Mouse (Mus musculus) mouse trophoblast stem cell (cell line): ENCODE data around the gene Maml2.

Experiments used
- in situ Hi-C, 2 experiments: fragments of 300-500 bp; cut with MseI, MboI; formaldehyde crosslinking; loops; 2 replicates in 1 of 2; 3 replicates in 1 of 2; pipeline ENCODE4 v1.15.1; 2025

The Maml2 gene

DNA sequence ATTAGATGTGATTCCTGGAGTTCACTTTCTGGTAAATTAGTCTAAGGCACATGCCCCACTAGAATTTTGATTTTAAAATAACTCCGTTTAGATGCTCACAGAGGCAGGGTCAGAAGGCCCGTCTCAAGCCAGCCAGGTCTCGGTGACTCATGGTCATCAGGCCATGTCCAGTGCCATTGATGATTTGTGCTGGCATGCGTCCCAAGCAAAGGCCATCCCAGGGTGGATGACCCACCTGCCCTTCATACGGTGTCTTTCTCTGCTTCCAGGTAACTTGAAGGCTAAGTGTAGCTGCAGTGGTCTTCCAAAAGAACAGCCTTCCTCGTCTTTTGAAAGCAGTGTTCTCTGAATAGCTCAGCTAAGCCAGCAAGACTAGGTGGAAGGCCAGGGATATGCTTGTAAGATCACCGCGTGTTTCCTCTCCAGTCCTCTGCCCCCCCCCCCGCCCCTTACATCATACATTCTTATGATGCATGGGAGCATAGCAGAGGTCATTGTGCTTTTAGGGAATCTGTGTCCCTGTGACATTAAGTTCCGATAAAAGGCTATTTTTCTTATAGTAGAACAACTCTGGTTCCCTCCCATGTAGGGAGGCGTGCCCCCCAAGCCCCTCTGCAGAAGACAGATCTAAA, 235.4 kb downstream of the Maml2 start:
- in situ Hi-C loops, result no loop called here

DNA sequence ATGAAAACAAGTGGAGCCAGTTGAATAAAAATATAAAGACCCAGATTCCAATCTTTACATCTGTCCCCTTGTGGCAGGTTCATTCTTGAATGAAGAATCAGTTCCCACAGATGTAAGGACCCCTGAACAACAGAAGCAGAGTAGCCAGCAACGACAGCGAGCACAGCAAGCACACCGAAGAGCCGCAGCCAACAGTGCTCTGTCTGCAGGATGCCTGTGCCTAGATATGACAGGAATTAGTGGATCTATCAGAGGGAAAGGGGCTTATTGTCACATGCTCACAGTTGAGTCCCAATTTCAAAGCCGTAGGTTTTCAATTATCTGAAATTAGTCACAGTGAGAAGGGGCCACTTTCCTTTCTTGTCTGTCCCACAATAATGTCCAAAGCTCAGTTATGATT, 238.0 kb downstream of the Maml2 start:
- in situ Hi-C loops, result no loop called here

DNA sequence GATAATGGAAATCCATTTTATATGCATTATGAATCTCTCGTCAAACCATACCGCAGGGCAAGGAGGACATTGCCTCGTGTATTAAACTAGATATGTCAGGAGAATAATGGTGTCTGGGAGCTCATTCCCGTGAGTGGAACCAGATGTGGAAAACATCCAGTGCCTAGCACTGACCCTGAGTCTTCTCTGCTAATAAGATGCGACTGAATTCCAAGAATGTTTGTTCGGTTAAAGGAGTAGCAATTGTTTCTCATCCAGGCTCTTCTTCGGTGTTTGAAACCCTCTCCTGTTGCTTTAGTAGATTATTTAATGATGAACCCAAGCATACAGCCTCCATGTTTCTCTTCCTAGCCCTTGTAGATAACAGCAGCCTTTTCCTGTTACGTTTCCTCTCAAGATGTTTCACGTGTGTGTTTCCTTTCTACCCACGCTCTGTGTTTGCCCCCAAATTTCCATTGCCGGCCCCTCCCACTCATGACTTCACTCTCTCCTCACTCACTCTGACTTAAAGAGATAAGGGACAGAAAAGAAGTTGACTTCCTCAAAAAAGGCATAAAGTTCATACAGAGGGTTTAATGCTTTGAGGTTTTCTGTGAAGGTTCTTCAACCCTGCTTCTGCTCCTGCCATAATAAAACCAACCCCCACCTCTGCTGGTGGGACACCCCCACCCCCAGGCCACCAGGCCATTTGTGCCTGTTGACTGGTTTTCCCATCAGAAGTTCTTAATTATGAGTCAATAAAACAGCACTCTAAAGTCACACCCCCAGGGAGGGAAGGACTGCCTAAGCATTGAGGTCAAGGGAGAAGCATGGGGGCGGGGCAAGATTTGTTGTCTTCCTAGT, 238.9 kb downstream of the Maml2 start:
- in situ Hi-C loops, result no loop called here

DNA sequence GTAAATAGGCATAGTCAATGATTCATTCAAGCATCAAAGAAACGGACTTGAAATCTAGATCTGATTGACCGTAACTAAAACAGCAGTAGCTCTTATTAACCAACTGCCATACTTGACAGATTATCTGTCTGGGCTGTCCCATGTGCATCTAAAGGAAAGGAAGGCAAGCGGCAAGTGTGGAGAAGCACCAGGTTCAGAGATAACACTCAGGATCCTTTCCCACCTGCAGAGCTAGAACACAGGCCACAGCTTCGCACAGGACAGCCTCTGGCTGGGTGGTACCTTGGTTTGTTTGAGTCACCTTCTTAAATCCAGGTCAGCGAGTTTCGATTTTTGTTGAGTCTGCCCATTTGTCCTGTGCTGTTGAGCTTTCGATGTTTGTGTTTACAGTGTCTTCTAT, 240.4 kb downstream of the Maml2 start:
- in situ Hi-C loops, result no loop called here

DNA sequence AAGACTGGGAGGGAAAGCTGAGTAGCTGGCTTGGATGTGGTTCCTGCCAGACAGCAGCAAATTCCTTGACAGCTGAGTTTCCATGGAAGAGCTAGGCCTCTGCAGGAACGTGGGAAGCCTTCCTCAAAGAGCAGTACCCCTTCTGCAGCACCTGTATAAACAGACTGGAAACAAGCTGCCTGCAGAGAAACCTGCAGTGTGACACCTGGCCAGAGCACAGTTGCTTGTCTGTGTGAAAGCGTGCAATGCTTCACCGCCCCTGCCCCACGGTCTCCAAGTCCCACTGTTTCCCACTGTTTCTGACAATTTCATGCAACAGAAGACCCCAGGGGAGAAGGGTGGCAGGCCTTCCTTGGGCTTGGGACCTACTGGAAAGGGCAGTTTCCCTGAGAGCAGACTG, 241.8 kb downstream of the Maml2 start:
- in situ Hi-C loops, result no loop called here

DNA sequence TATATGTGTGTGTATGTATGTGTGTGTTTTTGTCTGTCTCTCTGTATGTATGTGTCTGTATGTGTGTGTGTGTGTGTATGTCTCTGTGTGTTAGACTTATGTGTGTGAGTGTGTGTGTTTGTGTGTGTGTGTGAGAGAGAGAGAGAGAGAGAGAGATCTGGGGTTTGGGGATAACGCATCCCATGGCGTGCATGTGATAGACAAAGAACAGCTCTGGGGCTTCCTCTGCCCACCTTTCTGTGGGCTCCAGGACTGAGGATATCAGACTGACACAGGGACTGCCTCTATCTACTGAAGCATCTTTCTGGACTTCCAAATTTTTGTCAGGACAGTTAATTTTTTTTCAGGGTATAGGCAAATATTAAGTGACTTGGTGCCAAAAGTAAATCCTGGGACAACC, 242.5 kb downstream of the Maml2 start:
- in situ Hi-C loops, result no loop called here

DNA sequence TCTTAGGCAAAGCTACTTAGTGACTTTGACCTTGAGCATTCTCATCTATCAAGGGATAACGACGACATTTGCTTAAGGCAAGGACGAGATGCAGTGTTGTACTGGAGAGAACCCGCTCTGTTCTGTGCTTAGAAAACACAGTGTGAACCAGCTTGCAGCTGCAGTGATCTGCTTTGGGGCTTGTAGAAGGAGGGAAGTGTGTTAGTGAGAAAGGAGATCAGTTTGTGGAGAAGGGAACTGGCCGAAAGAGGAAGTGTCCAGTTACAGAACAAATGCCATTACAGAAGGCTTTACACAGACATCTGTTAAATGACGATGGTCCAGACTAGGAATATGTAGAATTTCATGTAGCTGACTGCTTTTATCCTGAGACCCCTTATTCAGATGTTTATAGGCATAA, 243.0 kb downstream of the Maml2 start:
- in situ Hi-C loops, result no loop called here

DNA sequence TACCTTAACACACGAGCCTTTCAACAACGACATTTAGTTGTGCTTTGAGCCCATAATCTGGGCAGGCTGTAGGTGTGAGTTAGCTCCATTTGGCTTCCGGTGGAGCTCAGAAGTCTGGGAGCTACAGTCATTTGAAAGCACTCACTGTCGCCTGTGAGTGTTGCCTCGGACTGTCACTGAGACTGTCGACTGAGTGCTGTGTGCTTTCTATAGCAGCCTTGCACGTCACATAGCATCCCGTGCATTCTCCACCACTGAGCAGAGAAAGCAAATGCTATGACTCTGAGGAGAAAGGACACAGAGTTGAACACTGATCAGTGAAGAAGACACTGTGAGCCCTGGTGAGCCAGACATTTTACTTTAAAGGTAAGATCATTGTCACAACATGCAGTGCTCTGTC, 245.4 kb downstream of the Maml2 start:
- in situ Hi-C loops, result no loop called here

DNA sequence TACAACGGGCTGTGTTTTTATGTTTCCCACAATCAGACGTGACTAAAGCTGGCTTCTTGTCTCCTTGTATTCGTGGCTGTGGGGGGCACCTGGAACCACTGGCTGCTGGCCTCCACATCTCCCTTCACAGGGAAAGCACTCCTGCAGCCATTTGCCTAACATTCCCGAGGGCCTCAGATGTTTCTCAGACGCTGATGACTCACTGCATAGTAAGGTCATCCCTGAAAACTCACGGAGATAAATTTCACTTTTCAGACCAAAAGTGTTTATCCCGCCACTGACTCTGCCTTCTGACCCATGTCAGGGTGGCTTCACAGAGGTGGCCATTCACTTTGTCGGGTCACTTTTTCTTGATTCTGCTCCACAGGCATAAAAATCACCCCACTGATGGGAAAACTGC, 246.4 kb downstream of the Maml2 start:
- in situ Hi-C loops, result no loop called here

DNA sequence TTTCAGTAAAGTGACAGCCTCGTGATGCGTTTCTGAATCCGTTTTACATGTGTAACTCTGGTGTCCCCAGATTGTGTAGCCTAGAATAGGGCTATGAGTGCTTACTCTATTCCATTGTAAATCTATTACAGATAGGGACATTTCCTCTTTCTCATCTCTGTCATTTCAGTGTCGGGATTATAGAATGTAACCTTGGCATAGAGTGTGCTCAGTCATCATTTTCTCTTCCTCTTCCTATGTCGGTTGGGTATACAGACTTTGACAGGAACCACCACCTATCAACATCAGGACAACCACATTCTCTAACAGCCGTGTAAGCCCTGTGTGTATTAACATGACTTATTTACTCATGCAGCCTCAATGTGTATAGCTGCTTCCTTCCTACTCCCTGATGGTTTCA, 248.0 kb downstream of the Maml2 start:
- in situ Hi-C loops, result no loop called here

DNA sequence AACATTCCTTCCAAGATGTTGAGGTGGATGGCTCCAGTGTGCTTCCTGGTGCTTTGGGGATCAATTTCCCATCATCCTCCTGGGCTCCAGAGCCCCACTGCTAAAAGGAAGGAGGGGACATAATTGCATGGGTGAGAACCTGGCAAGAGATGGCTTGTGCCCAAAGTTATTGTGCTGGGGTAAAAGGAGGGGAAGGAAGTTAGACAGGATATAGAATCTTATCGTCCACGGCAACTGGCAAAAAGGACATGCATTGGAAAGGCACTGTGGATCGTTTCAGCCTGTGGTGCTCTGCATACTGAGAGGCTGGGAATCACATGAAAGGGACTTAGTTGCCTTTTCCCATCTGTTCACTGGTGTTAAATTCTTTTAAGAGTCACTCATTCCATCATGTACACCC, 252.2 kb downstream of the Maml2 start:
- in situ Hi-C loops, result no loop called here

DNA sequence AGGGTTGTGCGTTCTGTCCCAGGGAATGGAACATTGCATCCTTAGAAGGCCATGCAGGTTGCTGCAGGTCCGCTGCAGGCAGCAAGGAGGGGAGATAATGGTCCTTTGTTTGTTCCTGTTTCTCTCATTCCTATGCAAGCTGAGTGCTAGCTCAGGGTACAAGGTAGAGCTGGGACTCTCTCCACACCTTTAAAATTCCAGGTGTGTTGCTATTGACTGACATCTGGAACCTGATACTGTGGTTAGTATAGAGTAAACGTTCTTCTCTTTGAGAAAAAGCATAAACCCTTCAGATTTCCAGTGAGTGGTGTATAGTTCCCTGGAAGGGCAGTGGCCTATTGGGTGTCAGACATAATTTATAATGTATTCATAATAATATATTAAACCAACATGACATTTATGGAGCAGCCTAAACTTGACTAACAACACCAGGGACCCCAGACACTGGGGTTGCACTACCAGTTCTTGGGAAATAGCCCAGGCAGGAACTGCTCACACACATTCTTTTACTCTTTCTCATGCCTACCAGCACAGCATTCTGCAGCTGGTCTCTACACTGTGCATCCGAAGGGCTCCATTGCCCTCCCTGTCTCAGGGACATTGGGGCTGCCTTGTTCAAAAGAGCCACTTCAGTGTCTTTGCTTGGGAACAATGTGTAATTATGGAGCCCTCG, 254.8 kb downstream of the Maml2 start:
- in situ Hi-C loops, result no loop called here

DNA sequence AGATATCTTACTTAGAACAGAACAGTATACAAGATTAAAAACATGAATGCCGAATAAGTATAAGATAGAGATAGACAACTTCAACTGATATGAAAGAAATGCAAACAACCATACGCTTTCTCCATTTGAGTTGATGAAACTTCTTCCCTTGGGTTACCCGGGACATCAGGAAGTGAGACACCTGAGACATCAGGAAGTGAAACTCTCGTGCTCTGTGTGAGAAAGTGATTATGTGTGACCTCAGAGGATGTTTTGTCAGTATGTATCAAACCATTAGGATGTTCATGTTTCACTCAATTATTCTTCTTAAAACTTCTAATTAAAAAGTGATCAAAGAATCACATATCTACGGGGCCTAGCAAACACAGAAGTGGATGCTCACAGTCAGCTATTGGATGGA, 257.0 kb downstream of the Maml2 start:
- in situ Hi-C loops, result no loop called here

DNA sequence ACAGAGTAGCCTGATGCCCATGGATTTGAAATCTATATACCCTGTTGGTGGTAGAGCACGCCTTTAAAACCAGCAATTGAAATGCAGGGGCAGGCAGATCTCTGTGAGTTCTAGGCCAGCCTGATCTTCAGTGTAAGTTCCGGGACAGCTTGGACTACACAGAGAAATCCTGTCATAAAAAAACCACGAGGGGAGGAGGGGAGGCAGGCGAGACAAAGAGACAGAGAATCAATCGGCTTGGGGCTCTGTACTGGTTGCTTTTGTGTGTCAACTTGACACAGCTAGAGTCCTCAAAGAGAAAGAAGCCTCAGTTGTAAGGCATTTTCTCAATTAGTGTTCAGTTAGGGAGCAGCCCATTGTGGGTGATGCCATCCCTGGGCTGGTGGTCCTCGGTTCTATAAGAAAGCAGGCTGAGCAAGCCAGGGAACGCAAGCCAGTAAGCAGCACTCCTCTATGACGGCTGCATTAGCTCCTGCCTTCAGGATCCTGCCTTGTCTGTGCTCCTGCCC, 258.3 kb downstream of the Maml2 start:
- in situ Hi-C loops, result no loop called here

DNA sequence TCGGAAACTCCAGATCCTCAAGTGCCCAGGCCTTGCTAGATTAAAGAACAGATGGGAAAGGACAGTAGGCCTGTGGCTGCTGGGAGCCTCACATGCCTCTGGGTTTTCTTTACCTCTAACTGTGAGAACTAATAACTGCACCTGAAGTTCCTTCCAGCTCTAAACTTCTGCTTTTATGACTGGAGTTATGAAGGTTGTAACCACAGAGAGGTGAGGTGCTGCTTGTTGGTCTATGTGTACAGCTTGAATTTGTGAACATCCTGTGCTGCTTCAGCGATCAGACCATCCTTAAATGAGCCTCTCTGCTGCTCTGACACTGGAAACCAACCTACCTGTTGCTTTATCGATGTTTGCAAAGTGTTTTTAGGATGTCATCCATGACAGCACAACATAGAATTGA, 258.9 kb downstream of the Maml2 start:
- in situ Hi-C loops, result no loop called here

DNA sequence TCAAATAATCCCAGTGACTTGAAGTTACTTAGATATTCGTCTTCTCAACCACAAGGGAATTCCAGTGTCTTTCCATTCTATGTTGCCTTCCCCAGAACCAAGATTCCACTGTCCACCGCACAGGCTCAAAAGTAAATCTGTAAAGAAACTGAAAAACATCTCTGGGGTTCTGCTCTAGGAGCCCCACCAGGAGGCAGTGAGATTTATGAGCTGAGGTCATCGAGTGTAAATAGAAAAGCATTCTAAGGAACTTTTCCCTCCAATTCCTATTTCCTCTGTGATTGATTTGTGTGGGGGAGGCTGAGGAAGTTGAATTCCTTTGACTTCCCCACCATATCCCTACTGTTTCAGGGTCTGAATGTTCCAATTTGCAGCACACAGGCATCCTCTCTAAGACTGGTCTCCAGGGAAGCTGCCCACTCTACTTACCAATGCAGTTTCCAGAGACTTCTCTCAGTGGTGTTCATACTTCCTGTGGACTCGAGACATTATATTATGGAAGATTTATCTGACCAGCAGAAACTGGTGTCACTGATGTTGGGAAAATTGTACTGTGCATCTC, 261.1 kb downstream of the Maml2 start:
- in situ Hi-C loops, result no loop called here

DNA sequence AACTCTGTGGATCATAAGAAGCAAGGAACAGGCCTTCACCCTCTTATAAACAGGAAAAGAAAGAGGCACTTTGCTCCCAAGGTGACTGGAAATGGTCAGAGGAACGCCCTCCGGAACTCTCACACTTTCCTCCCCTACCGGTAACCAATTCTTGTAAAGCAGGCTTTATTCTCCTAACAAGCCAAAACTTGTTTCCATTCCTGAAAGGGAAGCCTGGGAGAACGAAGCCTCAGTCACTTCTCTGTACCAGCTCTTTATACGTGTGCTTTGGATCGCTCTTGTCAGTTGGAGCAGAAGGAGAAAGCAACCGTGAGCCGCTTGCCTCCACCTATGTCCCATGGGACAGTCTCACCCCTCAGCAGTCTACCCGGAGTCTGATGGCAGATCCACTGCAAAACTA, 262.9 kb downstream of the Maml2 start:
- in situ Hi-C loops, result no loop called here

DNA sequence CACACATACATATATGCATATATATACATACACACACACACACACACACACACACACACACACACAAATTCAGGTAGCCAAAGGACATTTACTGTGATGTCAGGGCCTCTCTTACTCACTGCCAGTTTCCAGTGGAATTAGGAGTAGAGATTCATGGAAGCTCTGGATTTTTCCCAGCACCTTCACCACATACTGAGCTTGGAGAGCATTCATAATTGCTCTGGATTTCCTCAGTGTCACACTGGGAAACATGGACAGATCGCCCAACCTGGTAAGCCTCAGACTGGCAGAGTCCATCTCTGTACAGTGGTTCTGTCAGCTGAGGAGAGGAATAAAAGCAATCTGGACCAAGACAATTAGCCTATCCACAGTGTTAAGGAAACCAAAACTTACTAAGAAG, 263.6 kb downstream of the Maml2 start:
- in situ Hi-C loops, result no loop called here

DNA sequence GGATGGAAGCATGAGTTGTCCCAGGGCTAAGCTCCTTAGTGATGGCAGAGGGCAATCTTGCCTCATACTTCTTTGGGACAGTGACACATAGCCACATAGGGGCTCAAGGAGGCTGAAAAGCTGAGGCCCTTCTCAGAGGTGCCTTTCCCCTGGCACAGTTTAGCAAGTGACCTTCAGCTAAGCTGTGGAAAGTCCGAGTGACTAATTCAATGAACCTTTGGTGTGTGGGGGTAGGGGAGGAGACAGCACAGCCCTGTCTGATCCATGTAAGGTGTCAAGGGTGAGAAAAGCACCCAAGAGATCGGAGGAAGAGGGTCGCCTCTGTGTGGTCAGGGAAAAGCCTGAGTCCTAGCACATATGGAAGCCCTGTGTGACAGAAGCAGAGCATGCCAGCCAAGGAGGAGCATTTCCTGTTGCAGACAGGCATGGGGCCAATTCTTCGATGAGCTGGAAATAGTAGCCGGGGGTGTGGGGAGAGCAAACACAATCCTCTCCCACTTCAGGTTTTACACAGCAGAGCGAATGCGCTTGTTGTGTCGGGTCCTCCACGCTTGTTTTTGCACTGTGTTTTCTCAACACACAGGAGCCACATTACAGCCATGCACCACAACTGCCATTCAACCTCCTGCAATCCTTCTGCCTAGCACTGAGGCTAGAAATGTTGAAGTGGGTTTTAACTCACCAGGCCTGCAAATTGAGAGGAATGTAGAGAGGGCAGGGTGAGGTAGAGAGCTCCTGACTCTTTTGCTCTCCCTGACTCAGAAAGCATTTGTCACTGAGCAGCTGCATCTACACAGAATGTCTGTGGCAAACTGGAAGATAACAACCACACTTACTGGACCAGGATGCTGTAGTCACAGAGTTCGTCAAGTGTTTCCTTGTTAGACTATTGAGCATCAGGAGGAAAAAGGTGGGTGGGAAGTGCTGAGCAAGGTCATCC, 266.0 kb downstream of the Maml2 start:
- in situ Hi-C loops, result no loop called here

DNA sequence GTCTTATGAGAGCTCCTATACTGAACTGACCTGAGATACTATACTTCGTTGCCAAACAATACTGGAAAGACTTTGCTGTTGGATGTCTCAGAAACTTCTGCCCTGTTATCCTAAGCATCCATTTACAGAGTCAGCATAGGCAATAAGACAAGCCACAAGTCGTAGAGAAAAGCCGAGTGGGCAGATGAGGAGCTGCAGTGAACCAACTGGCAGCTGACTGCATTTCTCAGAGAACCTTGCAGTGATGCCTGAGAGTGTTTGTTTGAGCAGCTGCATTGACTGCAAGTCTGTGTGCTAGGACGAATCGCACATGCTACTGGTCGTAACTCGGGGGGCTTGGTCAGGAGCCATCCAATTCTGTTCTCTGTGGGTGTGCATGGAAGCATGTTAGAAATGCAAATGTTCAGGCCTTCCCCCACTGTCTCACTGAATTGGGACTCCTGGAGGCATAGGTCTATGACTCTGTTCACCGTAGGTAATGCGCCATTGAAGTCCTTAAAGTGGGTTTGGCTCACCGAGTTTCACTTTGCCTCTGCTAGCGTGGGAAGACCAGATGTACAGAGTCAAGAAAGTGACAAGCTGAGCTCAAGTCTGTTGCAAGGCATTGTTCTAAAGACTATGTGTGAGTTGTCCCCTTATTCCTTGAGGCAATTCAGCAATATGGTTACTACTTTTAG, 267.7 kb downstream of the Maml2 start:
- in situ Hi-C loops, result no loop called here
